Mouse (Mus musculus) CH12.LX (cell line): ENCODE measurements around the gene Npnt. TPM values are rescaled to one million over a fixed set of nuclear protein-coding genes. Genes with fewer than 3 reads are reported as not detected.

Experiments
- DNase-seq: peaks from one replicate; pipeline ENCODE4 v3.0.0-alpha.2; 2013; ENCODE audit errors: extremely low read depth
- H3K27ac ChIP-seq: 2 replicates; pipeline ENCODE4 v1.5.1; 2012; ENCODE audit warnings: low read depth, mild to moderate bottlenecking, control low read depth, moderate library complexity; ENCODE audit not compliant: insufficient read depth
- H3K27me3 ChIP-seq: replicated peaks from 2 replicates; pipeline ENCODE3; 2012; ENCODE audit warnings: inconsistent platforms
- H3K36me3 ChIP-seq, 2 experiments: replicated peaks in 1 of 2; 2 replicates each; pipeline versions ENCODE3 to v1.6.1; 2012; ENCODE audit warnings: inconsistent platforms in 1 of 2, low read length in 1 of 2, mild to moderate bottlenecking in 1 of 2, mixed read lengths in 1 of 2, moderate library complexity in 1 of 2; ENCODE audit not compliant: control insufficient read depth in 1 of 2, insufficient read depth in 1 of 2
- H3K4me1 ChIP-seq, 2 experiments: 2 replicates each; pipeline ENCODE4 v1.6.1; 2012; ENCODE audit warnings: inconsistent platforms in 1 of 2, moderate library complexity in 1 of 2; ENCODE audit not compliant: insufficient read depth in 2 of 2, control insufficient read depth in 1 of 2
- H3K4me2 ChIP-seq: 2 replicates; pipeline ENCODE4 v1.6.1; 2012; ENCODE audit warnings: low read depth, mild to moderate bottlenecking, control low read depth; ENCODE audit not compliant: poor library complexity, insufficient read depth, severe bottlenecking
- H3K4me3 ChIP-seq, 3 experiments: fragments of 150-350 bp in 1 of 3; sonication (generic) in 1 of 3; replicated peaks in 1 of 3; 2 replicates each; pipeline versions ENCODE3 to v1.5.1; 2011 to 2012; ENCODE audit warnings: low read depth in 2 of 3, low read length in 2 of 3, mild to moderate bottlenecking in 2 of 3, moderate library complexity in 2 of 3, control low read depth in 1 of 3, improper control_type of control experiment in 1 of 3, inconsistent platforms in 1 of 3, mixed read lengths in 1 of 3; ENCODE audit not compliant: poor library complexity in 1 of 3
- H3K79me2 ChIP-seq: replicated peaks from 2 replicates; pipeline ENCODE4 v1.6.1; 2012; ENCODE audit warnings: mild to moderate bottlenecking, moderate library complexity; ENCODE audit not compliant: control insufficient read depth, poor library complexity, insufficient read depth, severe bottlenecking; ENCODE audit errors: extremely low read depth
- H3K9ac ChIP-seq: 2 replicates; pipeline ENCODE4 v1.6.1; 2012; ENCODE audit warnings: low read depth, mild to moderate bottlenecking, control low read depth, moderate library complexity; ENCODE audit not compliant: insufficient read depth
- H3K9me3 ChIP-seq: replicated peaks from 2 replicates; pipeline ENCODE3; 2012; ENCODE audit warnings: low read length, inconsistent platforms, mixed read lengths
- BHLHE40 ChIP-seq: IDR thresholded peaks from 2 replicates; pipeline ENCODE4 v1.6.1; 2011; ENCODE audit warnings: mild to moderate bottlenecking, low read depth, low read length, improper control_type of control experiment
- CHD2 ChIP-seq: IDR thresholded peaks from 2 replicates; pipeline ENCODE4 v1.6.1; 2011; ENCODE audit warnings: low read length, improper control_type of control experiment
- CTCF ChIP-seq, 2 experiments: IDR thresholded peaks in 1 of 2; conservative IDR thresholded peaks in 1 of 2; 2 replicates each; pipeline ENCODE4 v1.5.1; 2011 to 2012; ENCODE audit warnings: low read depth in 2 of 2, low read length in 2 of 2, improper control_type of control experiment in 1 of 2, inconsistent platforms in 1 of 2, mild to moderate bottlenecking in 1 of 2, moderate library complexity in 1 of 2
- E2F4 ChIP-seq: IDR thresholded peaks from 2 replicates; pipeline ENCODE4 v1.6.1; 2011; ENCODE audit warnings: low read depth, low read length, improper control_type of control experiment; ENCODE audit not compliant: insufficient replicate concordance
- ELF1 ChIP-seq: IDR thresholded peaks from 2 replicates; pipeline ENCODE4 v1.6.1; 2014; ENCODE audit warnings: low read depth, mild to moderate bottlenecking, inconsistent platforms, low read length, improper control_type of control experiment
- IRF4 ChIP-seq: IDR thresholded peaks from 2 replicates; pipeline ENCODE4 v1.6.1; 2014; ENCODE audit warnings: low read depth, mild to moderate bottlenecking, inconsistent platforms, low read length, improper control_type of control experiment
- JUND ChIP-seq: conservative IDR thresholded peaks from 2 replicates; pipeline ENCODE4 v1.6.1; 2011; ENCODE audit warnings: low read depth, low read length, improper control_type of control experiment
- MEF2A ChIP-seq: IDR thresholded peaks from 2 replicates; pipeline ENCODE4 v1.6.1; 2014; ENCODE audit warnings: low read depth, mild to moderate bottlenecking, inconsistent platforms, low read length, improper control_type of control experiment, borderline replicate concordance
- NELFE ChIP-seq: IDR thresholded peaks from 2 replicates; pipeline ENCODE4 v1.6.1; 2011; ENCODE audit warnings: low read depth, low read length, improper control_type of control experiment
- NRF1 ChIP-seq: IDR thresholded peaks from 2 replicates; pipeline ENCODE4 v1.6.1; 2014; ENCODE audit warnings: low read depth, mild to moderate bottlenecking, inconsistent platforms, low read length, improper control_type of control experiment, moderate library complexity
- POLR2A ChIP-seq: IDR thresholded peaks from 2 replicates; pipeline ENCODE4 v1.6.1; 2011; ENCODE audit warnings: low read depth, mild to moderate bottlenecking, improper control_type of control experiment, low read length
- RAD21 ChIP-seq: IDR thresholded peaks from 2 replicates; pipeline ENCODE4 v1.6.1; 2011; ENCODE audit warnings: low read depth, mild to moderate bottlenecking, low read length, improper control_type of control experiment, moderate library complexity
- RCOR1 ChIP-seq: conservative IDR thresholded peaks from 2 replicates; pipeline ENCODE4 v1.6.1; 2012; ENCODE audit warnings: low read depth, mild to moderate bottlenecking, inconsistent platforms, low read length, improper control_type of control experiment
- USF1 ChIP-seq: IDR thresholded peaks from 2 replicates; pipeline ENCODE4 v1.6.1; 2014; ENCODE audit warnings: low read depth, mild to moderate bottlenecking, inconsistent platforms, low read length, improper control_type of control experiment
- ZC3H11A ChIP-seq: IDR thresholded peaks from 2 replicates; pipeline ENCODE4 v1.6.1; 2012; ENCODE audit warnings: low read depth, mild to moderate bottlenecking, inconsistent platforms, low read length, improper control_type of control experiment
- ZKSCAN1 ChIP-seq: IDR thresholded peaks from 2 replicates; pipeline ENCODE4 v1.6.1; 2012; ENCODE audit warnings: low read depth, inconsistent platforms, low read length, improper control_type of control experiment, borderline replicate concordance
- ZMIZ1 ChIP-seq: IDR thresholded peaks from 2 replicates; pipeline ENCODE4 v1.6.1; 2012; ENCODE audit warnings: low read depth, mild to moderate bottlenecking, inconsistent platforms, low read length, improper control_type of control experiment
- ZNF384 ChIP-seq: IDR thresholded peaks from 2 replicates; pipeline ENCODE4 v1.6.1; 2012; ENCODE audit warnings: low read depth, low read length, improper control_type of control experiment, inconsistent platforms
- dilution Hi-C: fragments of 300-500 bp; cut with MboI; formaldehyde crosslinking; loops from 2 replicates; pipeline ENCODE4 v1.14.3; 2020; ENCODE audit warnings: low sequenced_read_pairs; ENCODE audit not compliant: extremely low pct_unique_long_range_greater_than_20kb, extremely low pct_ligation_motif_present
- in situ Hi-C: fragments of 300-500 bp; cut with MboI; formaldehyde crosslinking; loops from 3 replicates; pipeline ENCODE4 v1.14.3; 2019; ENCODE audit warnings: low sequenced_read_pairs, low pct_ligation_motif_present, low pct_unique_long_range_greater_than_20kb, mixed read lengths
- polyA plus RNA-seq: library from polyadenylated mRNA; unstranded; fragments of >175 nt; gene quantifications from 2 replicates; pipeline ENCODE4 v1.2.1, GENCODE M21; 2012; ENCODE audit warnings: low read depth; ENCODE audit not compliant: insufficient read length
- total RNA-seq, 2 experiments: library from RNA; depleted of rRNA; stranded (reverse); fragments of 300-350 nt in 1 of 2; fragments of >200 nt in 1 of 2; gene quantifications; 2 replicates each; pipeline ENCODE4 v1.2.3; 2012 to 2014

Gene Npnt
- total and polyA plus RNA-seq, 3 experiments: 0.08 to 1.0 (median 0.20) TPM

GRCm38 (mm10) chr3:132859573-132859972, 90.5 kb downstream of the Npnt start:
- dilution Hi-C loops: no loop called here
- no peaks in the 10 kb centered on the region for H3K79me2 ChIP-seq
- no peak overlapping the region for H3K4me3 ChIP-seq
- in situ Hi-C loops: no loop called here
- no peak overlapping the region for H3K9ac ChIP-seq
- H3K36me3 ChIP-seq: no peaks in the 10 kb centered on the region
- no peak overlapping the region for H3K27ac ChIP-seq
- no peaks in the 10 kb centered on the region for H3K27me3 ChIP-seq
- no peak overlapping the region for H3K4me2 ChIP-seq
- no peak for TF ChIP-seq CHD2
- TF ChIP-seq POLR2A: no peak
- no peak for TF ChIP-seq ZMIZ1
- TF ChIP-seq RAD21: no peak
- no peak for TF ChIP-seq NRF1
- no peak for TF ChIP-seq ZC3H11A
- TF ChIP-seq IRF4: no peak
- peaks cover 19 to 23% of the 10 kb centered on the region in 2 experiments for H3K4me1 ChIP-seq
- no peaks in the 10 kb centered on the region for H3K9me3 ChIP-seq
- DNase-seq: no peak

GRCm38 (mm10) chr3:132858849-132859248, 91.2 kb downstream of the Npnt start:
- Histone ChIP-seq H3K79me2 (no peaks in the 10 kb centered on the region), H3K9me3 (no peaks in the 10 kb centered on the region), H3K36me3 (no peaks in the 10 kb centered on the region), H3K4me2 (no peak overlapping the region), H3K4me1 (peaks cover 19 to 23% of the 10 kb centered on the region in 2 experiments), H3K9ac (no peak overlapping the region), H3K4me3 (no peak overlapping the region), H3K27me3 (no peaks in the 10 kb centered on the region), H3K27ac (no peak overlapping the region)
- dilution Hi-C loops: no loop called here
- in situ Hi-C loops: no loop called here
- TF ChIP-seq BHLHE40 (peak; percentile 17), ZMIZ1 (no peak), ZC3H11A (no peak), NELFE (no peak), CTCF (conservative IDR thresholded peaks at IDR 0.05 in 1 of 2, IDR thresholded peaks at IDR 0.05 in 1 of 2; ENCODE audit: low read depth in 2 of 2, low read length in 2 of 2) (no peak), MEF2A (no peak), RCOR1 (no peak), ZKSCAN1 (no peak), NRF1 (peak; percentile 50), ELF1 (no peak), E2F4 (no peak), ZNF384 (no peak), JUND (no peak), USF1 (no peak)
- no peak for DNase-seq
